Mouse (Mus musculus) intestine, embryonic 14.5 days (tissue): ENCODE measurements around the gene Kdelr2. TPM values are rescaled to one million over a fixed set of nuclear protein-coding genes. Genes with fewer than 3 reads are reported as not detected.
A peak's percentile ranks its signal among the peaks of the same experiment; 100 is the strongest.

Experiments used
- ATAC-seq: fragments of 200-750 bp; cut with Nextera tagmentation; replicated peaks from 2 replicates; pipeline ENCODE4 v1.8.0; 2017; ENCODE audit warnings: low read depth, moderate number of reproducible peaks, moderate TSS enrichment, moderate library complexity; ENCODE audit not compliant: low FRiP score, low TSS enrichment
- DNase-seq: peaks from one replicate; pipeline ENCODE4 v3.0.0-alpha.2; 2018; ENCODE audit warnings: low spot score
- H3K27ac ChIP-seq: fragments of 300-500 bp; sonication (generic); 2 replicates; pipeline ENCODE4 v1.5.1; 2014; ENCODE audit warnings: low read depth, mild to moderate bottlenecking, control low read depth
- H3K27me3 ChIP-seq: fragments of 300-500 bp; sonication (generic); replicated peaks from 2 replicates; pipeline ENCODE4 v1.6.1; 2014; ENCODE audit warnings: low read length, control low read depth; ENCODE audit not compliant: control insufficient read depth, insufficient read depth
- H3K36me3 ChIP-seq: fragments of 300-500 bp; sonication (generic); 2 replicates; pipeline ENCODE4 v1.6.1; 2014; ENCODE audit warnings: low read length, control low read depth; ENCODE audit not compliant: control insufficient read depth, insufficient read depth
- H3K4me1 ChIP-seq: fragments of 300-500 bp; sonication (generic); replicated peaks from 2 replicates; pipeline ENCODE4 v1.6.1; 2014; ENCODE audit warnings: low read length, control low read depth, mixed read lengths; ENCODE audit not compliant: control insufficient read depth, insufficient read depth
- H3K4me2 ChIP-seq: fragments of 300-500 bp; sonication (generic); 2 replicates; pipeline ENCODE4 v1.6.1; 2014; ENCODE audit warnings: low read length
- H3K4me3 ChIP-seq: fragments of 300-500 bp; sonication (generic); 2 replicates; pipeline ENCODE4 v1.5.1; 2014; ENCODE audit warnings: low read depth, low read length, control low read depth, mixed read lengths
- H3K9ac ChIP-seq: fragments of 300-500 bp; sonication (generic); 2 replicates; pipeline ENCODE4 v1.6.1; 2014; ENCODE audit warnings: mild to moderate bottlenecking, low read length
- H3K9me3 ChIP-seq: fragments of 300-500 bp; sonication (generic); 2 replicates; pipeline ENCODE4 v1.6.1; 2016; ENCODE audit warnings: low read length, control low read depth; ENCODE audit not compliant: control insufficient read depth
- WGBS: fragments of 180-500 bp; shearing (Covaris S2); extraction: QIAGEN DNeasy Blood & Tissue Kit; methylation state at CpG from one replicate; pipeline ENCODE4 v1.1.7; 2014; 5-methylcytosine and 5-hydroxymethylcytosine counted together
- polyA plus RNA-seq: library from polyadenylated mRNA; unstranded; fragments of >200 nt; fragmentation: Nextera tagmentation; extraction: Ambion mirVana; gene quantifications from 2 replicates; pipeline ENCODE4 v1.2.1, GENCODE M21; 2014

Kdelr2 gene
- polyA plus RNA-seq, 1 experiment from 2014 or later = 337 TPM

- H3K4me2 ChIP-seq = peak overlapping the region; percentile 87
- H3K9me3 ChIP-seq = no peaks in the 10 kb centered on the region
- peaks cover 40% of the 10 kb centered on the region for H3K27me3 ChIP-seq
- ATAC-seq = peak; percentile 56
- H3K4me3 ChIP-seq = peak overlapping the region; percentile 51
- WGBS = 1% methylated on average over 47 of the region's 47 CpGs
- H3K4me1 ChIP-seq = peaks cover 5% of the 10 kb centered on the region; the same call in 1 of the 2 replicates
- H3K27ac ChIP-seq = no peak overlapping the region
- H3K9ac ChIP-seq = peak overlapping the region; percentile 53
- no peaks in the 10 kb centered on the region for H3K36me3 ChIP-seq
- peak; percentile 76 for DNase-seq
These were observed 39.7 kb upstream of the Kdelr2 start for GRCm38 (mm10) chr5:143363678-143364615.

- no peak overlapping the region for H3K9ac ChIP-seq
- H3K27ac ChIP-seq = no peak overlapping the region
- DNase-seq = no peak
- no peak for ATAC-seq
- 79% methylated on average over 3 of the region's 3 CpGs for WGBS
- no peak overlapping the region for H3K4me2 ChIP-seq
- H3K4me1 ChIP-seq = peaks cover 11% of the 10 kb centered on the region
- H3K4me3 ChIP-seq = no peak overlapping the region
- no peaks in the 10 kb centered on the region for H3K9me3 ChIP-seq
- no peaks in the 10 kb centered on the region for H3K36me3 ChIP-seq
- peaks cover 71% of the 10 kb centered on the region for H3K27me3 ChIP-seq
These were observed 35.7 kb upstream of the Kdelr2 start for GRCm38 (mm10) chr5:143367931-143368330.

- peaks cover 84% of the 10 kb centered on the region for H3K27me3 ChIP-seq
- 0 out of 2 replicates have a peak overlapping the region, but pooled peaks have one; percentile 11 for H3K9ac ChIP-seq
- ATAC-seq (0 out of 2 replicates have a peak, but pooled peaks have one; percentile 34), DNase-seq (no peak)
- WGBS = under 1% methylated on average over 34 of the region's 36 CpGs
- peak overlapping the region; percentile 19; the same call in 1 of the 2 replicates for H3K4me3 ChIP-seq
- no peaks in the 10 kb centered on the region for H3K36me3 ChIP-seq
- H3K27ac ChIP-seq = no peak overlapping the region
- peaks cover 7% of the 10 kb centered on the region for H3K4me1 ChIP-seq
- H3K9me3 ChIP-seq = no peaks in the 10 kb centered on the region
- peak overlapping the region; percentile 49 for H3K4me2 ChIP-seq
These were observed 33.9 kb upstream of the Kdelr2 start for GRCm38 (mm10) chr5:143369611-143370255.

GRCm38 (mm10) chr5:143370416-143371145 lies 33.1 kb upstream of the Kdelr2 start:
- DNase-seq (no peak), ATAC-seq (no peak)
- no peak overlapping the region for H3K9ac ChIP-seq
- no peaks in the 10 kb centered on the region for H3K9me3 ChIP-seq
- WGBS = 31% methylated on average over 17 of the region's 17 CpGs
- H3K4me3 ChIP-seq = no peak overlapping the region
- H3K4me2 ChIP-seq = no peak overlapping the region
- peaks cover 80% of the 10 kb centered on the region for H3K27me3 ChIP-seq
- peaks cover 6% of the 10 kb centered on the region for H3K4me1 ChIP-seq
- no peak overlapping the region for H3K27ac ChIP-seq
- H3K36me3 ChIP-seq = no peaks in the 10 kb centered on the region

GRCm38 (mm10) chr5:143371146-143371510 lies 32.5 kb upstream of the Kdelr2 start:
- ATAC-seq = no peak
- H3K4me3 ChIP-seq = no peak overlapping the region
- no peak for DNase-seq
- H3K4me2 ChIP-seq = no peak overlapping the region
- H3K9ac ChIP-seq = no peak overlapping the region
- H3K4me1 ChIP-seq = peaks cover 6% of the 10 kb centered on the region
- H3K27ac ChIP-seq = no peak overlapping the region
- WGBS = 61% methylated on average over 4 of the region's 4 CpGs
- peaks cover 75% of the 10 kb centered on the region for H3K27me3 ChIP-seq
- H3K36me3 ChIP-seq = no peaks in the 10 kb centered on the region
- no peaks in the 10 kb centered on the region for H3K9me3 ChIP-seq

GRCm38 (mm10) chr5:143372818-143373217 lies 30.8 kb upstream of the Kdelr2 start:
- 1% methylated on average over 35 of the region's 35 CpGs for WGBS
- Histone ChIP-seq H3K27me3 (peaks cover 68% of the 10 kb centered on the region), H3K4me2 (peak overlapping the region; percentile 57), H3K4me3 (peak overlapping the region; percentile 33), H3K9ac (0 out of 2 replicates have a peak overlapping the region, but pooled peaks have one; percentile 23), H3K4me1 (peaks cover 6% of the 10 kb centered on the region), H3K27ac (no peak overlapping the region), H3K9me3 (no peaks in the 10 kb centered on the region), H3K36me3 (no peaks in the 10 kb centered on the region)
- no peak for ATAC-seq
- DNase-seq = no peak

- Histone ChIP-seq H3K4me3 (peak overlapping the region; percentile 20; the same call in 1 of the 2 replicates), H3K4me1 (0 out of 2 replicates have a peak, but pooled peaks cover under 1% of the 10 kb centered on the region), H3K4me2 (peak overlapping the region; percentile 44), H3K9ac (no peak overlapping the region), H3K36me3 (no peaks in the 10 kb centered on the region), H3K9me3 (no peaks in the 10 kb centered on the region), H3K27me3 (peaks cover 45% of the 10 kb centered on the region), H3K27ac (no peak overlapping the region)
- ATAC-seq = peak; percentile 49
- 10% methylated on average over 20 of the region's 21 CpGs for WGBS
- DNase-seq = peak; percentile 91
These were observed 28.4 kb upstream of the Kdelr2 start for GRCm38 (mm10) chr5:143375242-143375641.

GRCm38 (mm10) chr5:143376156-143376555 lies 27.5 kb upstream of the Kdelr2 start:
- Histone ChIP-seq H3K9ac (no peak overlapping the region), H3K4me1 (no peaks in the 10 kb centered on the region), H3K4me3 (no peak overlapping the region), H3K9me3 (no peaks in the 10 kb centered on the region), H3K27ac (no peak overlapping the region), H3K36me3 (no peaks in the 10 kb centered on the region), H3K4me2 (no peak overlapping the region), H3K27me3 (peaks cover 36% of the 10 kb centered on the region)
- ATAC-seq (no peak), DNase-seq (no peak)
- 86% methylated on average over 4 of the region's 4 CpGs for WGBS
